9 mouse cellular contexts compared by ENCODE assay signal in the genomic region with DNA sequence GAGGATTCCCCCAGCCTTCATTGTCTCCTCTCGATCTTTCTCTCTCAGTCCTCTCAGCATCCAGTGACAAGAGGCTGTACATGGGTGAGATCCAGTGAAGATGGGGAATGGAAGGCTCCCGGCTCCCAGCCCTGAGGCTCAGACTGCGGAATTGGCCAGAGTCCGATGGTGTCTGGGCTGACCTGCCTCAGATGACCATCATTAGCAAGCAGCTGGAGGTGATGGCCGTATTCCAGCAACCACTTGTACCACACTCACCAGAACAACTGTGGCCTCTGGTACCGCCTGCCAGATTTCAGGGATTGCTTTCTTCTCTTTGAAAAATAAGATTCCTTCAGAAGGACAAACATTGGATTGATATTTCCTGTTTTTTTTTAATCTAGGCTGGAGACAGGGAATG. TPM values are rescaled to one million over a fixed set of nuclear protein-coding genes. Genes with fewer than 3 reads are reported as not detected.
DNase-seq lines count a peak whose midpoint lies in the region; ATAC-seq lines count a peak whose summit lies in the region.
"Had no signal": no experiment of that assay in that cellular context is flagged by ENCODE, and none has a peak within 500 bp of the region (broad histone marks: within the 10 kb centered on the region; RNA-seq: fewer than 3 reads in every experiment).

No protein-coding gene starts in this region.

- no peak overlapping the region for H3K4me3 ChIP-seq in kidney, embryonic 15.5 days (replicated peaks)

- DNase-seq in kidney, adult 18-20 months: peak; percentile 83
- peak; percentile 36 for DNase-seq in adrenal gland, postnatal 25 days
- DNase-seq in heart, postnatal 36 days: peak; percentile 53 to 61
- DNase-seq in lung, postnatal 25 days (ENCODE audit: low spot score): peak; percentile 48
- no peak for DNase-seq in retina, postnatal 1 day
- DNase-seq in natural killer cell, adult 2 months (ENCODE audit: low spot score in 2 of 2): no peak
- DNase-seq in yolk sac, embryonic 10.5 days (ENCODE audit: low spot score): no peak
- DNase-seq: lung, embryonic 14.5 days had no signal

- H3K36me3 ChIP-seq in kidney, embryonic 15.5 days: peaks cover 60% of the 10 kb centered on the region

- peaks cover 13% of the 10 kb centered on the region; the same call in 1 of the 2 replicates for H3K4me1 ChIP-seq in kidney, embryonic 15.5 days

- no peak overlapping the region for H3K9ac ChIP-seq in kidney, embryonic 15.5 days
- H3K9ac ChIP-seq: lung, embryonic 14.5 days had no signal

- 58% methylated on average over 6 of the region's 6 CpGs for WGBS in kidney, embryonic 15.5 days

- H3K27ac ChIP-seq in kidney, embryonic 15.5 days: no peak overlapping the region

- H3K9me3 ChIP-seq in kidney, embryonic 15.5 days (replicated peaks): no peaks in the 10 kb centered on the region

- intact Hi-C loops in heart, postnatal 36 days (cut with DNase I): no loop called here

- H3K4me2 ChIP-seq in kidney, embryonic 15.5 days: no peak overlapping the region
- H3K4me2 ChIP-seq: lung, embryonic 14.5 days had no signal

- ATAC-seq in kidney, embryonic 15.5 days (replicated peaks; ENCODE audit: low FRiP score): no peak

- H3K27me3 ChIP-seq in kidney, embryonic 15.5 days: no peaks in the 10 kb centered on the region

RNA-seq across cellular contexts. Expression of a gene that starts 29.6 kb away (rescaled TPM):
- polyA plus RNA-seq in kidney, embryonic 15.5 days (2015; fragmentation: Nextera tagmentation; extraction: Ambion mirVana): 165 and 173 TPM in 2 replicates
- total RNA-seq in adrenal gland, postnatal 25 days (2021): 34.9 and 36.3 TPM in 2 replicates
- total RNA-seq in heart, postnatal 36 days (2021): 10 to 100 TPM; 12.2 to 16.5 TPM

RNA-seq across cellular contexts. Expression of a gene that starts 29.8 kb away (rescaled TPM):
- 65.6 and 75.1 TPM in 2 replicates for polyA plus RNA-seq in kidney, embryonic 15.5 days (2015; fragmentation: Nextera tagmentation; extraction: Ambion mirVana)
- 40.3 and 43.1 TPM in 2 replicates for total RNA-seq in adrenal gland, postnatal 25 days (2021)
- 10 to 100 TPM; 26.7 to 28.9 TPM for total RNA-seq in heart, postnatal 36 days (2021)

Comparison
In these comparisons a context has a peak if more than half of its experiments do, and no peak if none do; other contexts are left out.
1. DNase-seq: peak in kidney, adult 18-20 months (single experiment), adrenal gland, postnatal 25 days (single experiment), heart, postnatal 36 days (2 of 2) and lung, postnatal 25 days (single experiment); none in retina, postnatal 1 day (single experiment), natural killer cell, adult 2 months (0 of 2) and yolk sac, embryonic 10.5 days (single experiment).